Mouse (Mus musculus) 416B (cell line): ENCODE data around the gene Olfr776.
"Not testable (repeated sequence)": the region's sequence is repeated elsewhere in the genome, so short reads cannot be mapped to it uniquely, and the experiment has no call there.

Experiments used
- DNase-seq: peaks from one replicate; pipeline ENCODE4 v3.0.0; 2011; ENCODE audit warnings: low read depth

Gene Olfr776

GRCm38 (mm10) chr10:129258827-129259226, at the start of gene Olfr776:
Gene Olfr776 (plus strand): TSS chr10:129259127.
- DNase-seq, result no peak

GRCm38 (mm10) chr10:129230737-129231136, 28.2 kb upstream of the Olfr776 start:
- DNase-seq, result no peak

- no peak for DNase-seq
These were observed 23.0 kb upstream of the Olfr776 start, which contains the start of gene Olfr774 for GRCm38 (mm10) chr10:129235904-129236303. Gene Olfr774 (plus strand): TSS chr10:129236204.

GRCm38 (mm10) chr10:129248112-129248511, 10.8 kb upstream of the Olfr776 start, which contains the start of gene Olfr775:
Gene Olfr775 (plus strand): TSS chr10:129248412.
- no peak for DNase-seq

- DNase-seq, result no peak
These were observed 12.2 kb downstream of the Olfr776 start, which contains the start of gene Olfr777 for GRCm38 (mm10) chr10:129271081-129271535. Gene Olfr777 (minus strand): TSS chr10:129271485.

GRCm38 (mm10) chr10:129312973-129313372, 54.0 kb downstream of the Olfr776 start:
- not testable (repeated sequence) for DNase-seq

- DNase-seq, result not testable (repeated sequence)
These were observed 54.6 kb downstream of the Olfr776 start for GRCm38 (mm10) chr10:129313521-129313920.
